In the genomic region with DNA sequence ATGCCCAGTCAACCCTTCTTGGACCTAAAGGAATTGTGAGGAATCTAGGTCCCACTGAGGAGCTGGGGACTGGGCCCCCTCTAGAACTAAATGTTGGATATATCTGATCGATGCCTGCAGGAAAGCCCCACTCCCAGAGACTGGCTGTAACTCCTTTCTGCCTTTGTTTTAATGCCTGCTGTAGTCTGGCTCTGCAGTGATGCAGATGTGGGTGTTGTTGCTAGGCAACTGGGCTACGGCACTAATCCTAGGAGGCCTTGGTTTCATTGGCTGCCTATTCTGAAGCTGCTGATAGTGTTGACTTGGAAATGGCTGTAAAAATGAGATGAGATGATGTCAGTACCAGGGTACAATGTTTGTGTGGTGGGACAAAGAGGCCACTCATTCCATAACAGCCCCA, we compare ENCODE assay signal across 8 mouse cellular contexts.
DNase-seq lines count a peak whose midpoint lies in the region; ATAC-seq and TF ChIP-seq lines count a peak whose summit lies in the region.

No protein-coding gene starts in this region.

- DNase-seq in R1 (ENCODE audit: low read depth, low spot score): peak; percentile 79
- DNase-seq in embryonic facial prominence, embryonic 14.5 days (ENCODE audit: low spot score): peak; percentile 78
- DNase-seq in layer of hippocampus, adult 11-12 months (ENCODE audit: low spot score): peak; percentile 84
- DNase-seq in midbrain, embryonic 11.5 days (ENCODE audit: low spot score, missing footprints): peak; percentile 92
- no peak for DNase-seq in kidney, postnatal 4 days
- no peak for DNase-seq in spleen, adult 18-20 months
- no peak for DNase-seq in heart, adult 11 months
- DNase-seq in liver, postnatal 0 days: no peak

- no peaks in the 10 kb centered on the region for H3K9me3 ChIP-seq in embryonic facial prominence, embryonic 14.5 days (ENCODE audit: control insufficient read depth, low read length)
- no peaks in the 10 kb centered on the region for H3K9me3 ChIP-seq in midbrain, embryonic 11.5 days (ENCODE audit: control insufficient read depth, low read length)
- H3K9me3 ChIP-seq in liver, postnatal 0 days (ENCODE audit: low read length): no peaks in the 10 kb centered on the region

- H3K4me3 ChIP-seq in embryonic facial prominence, embryonic 14.5 days (ENCODE audit: low read depth, low read length): no peak overlapping the region
- no peak overlapping the region for H3K4me3 ChIP-seq in midbrain, embryonic 11.5 days (ENCODE audit: low read depth, low read length)
- no peak overlapping the region for H3K4me3 ChIP-seq in liver, postnatal 0 days (ENCODE audit: low read depth, low read length)

- no peak for TF ChIP-seq CTCF in liver, postnatal 0 days (IDR thresholded peaks at IDR 0.05; ENCODE audit: low read depth)

- H3K27ac ChIP-seq in embryonic facial prominence, embryonic 14.5 days (replicated peaks; ENCODE audit: low read depth, low read length): no peak overlapping the region
- peak overlapping the region; percentile 90 for H3K27ac ChIP-seq in midbrain, embryonic 11.5 days (ENCODE audit: low read depth, low read length)
- H3K27ac ChIP-seq in liver, postnatal 0 days (ENCODE audit: low read depth): no peak overlapping the region

- H3K9ac ChIP-seq in embryonic facial prominence, embryonic 14.5 days (ENCODE audit: low read depth, low read length): no peak overlapping the region
- H3K9ac ChIP-seq in midbrain, embryonic 11.5 days (ENCODE audit: low read length): peak overlapping the region; percentile 51
- H3K9ac ChIP-seq in liver, postnatal 0 days (replicated peaks): no peak overlapping the region

- no peaks in the 10 kb centered on the region for H3K4me1 ChIP-seq in embryonic facial prominence, embryonic 14.5 days (ENCODE audit: control insufficient read depth, insufficient read depth, low read length)
- peaks cover 18% of the 10 kb centered on the region for H3K4me1 ChIP-seq in midbrain, embryonic 11.5 days (ENCODE audit: control insufficient read depth, insufficient read depth, low read length)
- no peaks in the 10 kb centered on the region for H3K4me1 ChIP-seq in liver, postnatal 0 days (ENCODE audit: insufficient read depth)

- peak; percentile 88 for ATAC-seq in embryonic facial prominence, embryonic 14.5 days (ENCODE audit: low read depth)
- peak; percentile 94 for ATAC-seq in midbrain, embryonic 11.5 days (ENCODE audit: low FRiP score)
- no peak for ATAC-seq in liver, postnatal 0 days

- TF ChIP-seq EP300 in liver, postnatal 0 days (IDR thresholded peaks at IDR 0.05; ENCODE audit: low read depth): no peak

- no peak overlapping the region for H3K4me2 ChIP-seq in embryonic facial prominence, embryonic 14.5 days (ENCODE audit: low read depth, low read length)
- peak overlapping the region; percentile 23; the same call in 1 of the 2 replicates for H3K4me2 ChIP-seq in midbrain, embryonic 11.5 days
- H3K4me2 ChIP-seq in liver, postnatal 0 days (ENCODE audit: low read depth, low read length): no peak overlapping the region

- H3K27me3 ChIP-seq in embryonic facial prominence, embryonic 14.5 days (replicated peaks; ENCODE audit: control insufficient read depth, insufficient read depth, low read length): no peaks in the 10 kb centered on the region
- H3K27me3 ChIP-seq in midbrain, embryonic 11.5 days (ENCODE audit: control insufficient read depth, insufficient read depth, low read length): no peaks in the 10 kb centered on the region
- H3K27me3 ChIP-seq in liver, postnatal 0 days (ENCODE audit: insufficient read depth, low read length): no peaks in the 10 kb centered on the region

- no peaks in the 10 kb centered on the region for H3K36me3 ChIP-seq in embryonic facial prominence, embryonic 14.5 days (ENCODE audit: control insufficient read depth, insufficient read depth, low read length)
- no peaks in the 10 kb centered on the region for H3K36me3 ChIP-seq in midbrain, embryonic 11.5 days (ENCODE audit: control insufficient read depth, insufficient read depth, low read length)
- no peaks in the 10 kb centered on the region for H3K36me3 ChIP-seq in liver, postnatal 0 days (replicated peaks; ENCODE audit: insufficient read depth, low read length)

- 23% methylated on average over 2 of the region's 2 CpGs for WGBS in embryonic facial prominence, embryonic 14.5 days
- WGBS in midbrain, embryonic 11.5 days: 7% methylated on average over 2 of the region's 2 CpGs
- WGBS in liver, postnatal 0 days (ENCODE audit: insufficient replicate concordance): 48% methylated on average over 2 of the region's 2 CpGs

Comparison
In these comparisons a context has a peak if more than half of its experiments do, and no peak if none do; other contexts are left out.
1. DNase-seq: peak in R1 (single experiment), embryonic facial prominence, embryonic 14.5 days (single experiment), layer of hippocampus, adult 11-12 months (single experiment) and midbrain, embryonic 11.5 days (single experiment); none in kidney, postnatal 4 days (0 of 2), spleen, adult 18-20 months (0 of 2), heart, adult 11 months (single experiment) and liver, postnatal 0 days (single experiment).